Mouse (Mus musculus): ENCODE results near the gene Ifi27l2a. TPM values are rescaled to one million over a fixed set of nuclear protein-coding genes. Genes with fewer than 3 reads are reported as not detected.
"Not testable (repeated sequence)": the region's sequence is repeated elsewhere in the genome, so short reads cannot be mapped to it uniquely, and the experiment has no call there.

The Ifi27l2a gene
- 1 to 10 TPM; 1.2 to 1.6 TPM for total RNA-seq (2021)

- no peak for DNase-seq (ENCODE audit: extremely low spot score in 1 of 2, low spot score in 1 of 2)
These were observed at the start of gene Ifi27l2a for GRCm38 (mm10) chr12:103443524-103443923. Ifi27l2a (minus strand) TSS chr12:103443680.

DNA sequence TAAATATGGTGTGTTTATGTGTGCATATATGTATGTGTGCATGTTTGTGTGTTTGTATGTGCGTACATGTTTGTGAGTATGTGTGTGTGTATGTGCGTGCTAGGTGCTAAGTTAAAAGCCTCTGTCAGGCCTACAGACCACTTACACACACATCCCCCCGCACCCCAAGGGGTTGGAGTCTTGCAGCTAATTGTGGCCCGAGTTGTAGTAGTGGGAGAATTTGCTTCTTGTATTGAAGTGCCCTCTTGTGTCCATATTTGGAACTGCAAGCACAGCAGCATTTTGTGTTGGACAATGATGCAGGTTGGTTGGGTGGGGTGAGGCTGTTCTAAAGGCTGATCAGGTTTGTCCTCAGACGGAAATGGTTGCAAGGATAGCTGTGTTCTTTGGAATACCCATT, 49.3 kb upstream of the Ifi27l2a start:
- DNase-seq (ENCODE audit: extremely low spot score in 1 of 2, low spot score in 1 of 2) = peak; percentile 53 to 83

DNA sequence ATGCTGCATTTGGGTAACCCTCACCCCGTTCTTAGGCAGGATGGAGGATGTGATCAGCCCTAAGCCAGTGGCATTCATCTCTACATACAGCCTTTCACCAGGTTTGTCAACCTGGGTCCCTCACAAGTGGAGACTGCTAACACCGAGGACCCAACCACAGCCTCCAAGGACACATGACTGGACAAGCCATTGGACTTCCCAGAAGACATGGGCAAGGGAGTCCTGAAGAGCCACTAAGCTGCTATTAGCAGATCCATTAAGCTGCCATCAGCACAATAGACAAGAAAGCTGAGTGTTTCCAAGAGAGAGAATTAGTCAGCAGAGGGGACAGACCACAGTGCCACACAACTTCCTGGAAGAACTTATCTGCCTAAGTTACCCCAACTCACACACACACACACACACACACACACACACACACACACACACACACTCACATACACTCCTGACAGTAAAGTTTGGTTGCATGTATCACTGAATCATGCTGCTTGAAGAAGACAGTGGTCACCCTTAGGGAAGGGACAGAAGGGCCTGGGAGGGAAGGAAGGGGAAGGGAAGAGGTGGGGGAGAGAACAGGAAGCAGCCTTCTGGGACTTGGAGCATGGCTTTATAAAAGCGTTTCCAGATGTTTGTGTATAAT, 47.7 kb upstream of the Ifi27l2a start:
- no peak for DNase-seq (ENCODE audit: extremely low spot score in 1 of 2, low spot score in 1 of 2)

DNA sequence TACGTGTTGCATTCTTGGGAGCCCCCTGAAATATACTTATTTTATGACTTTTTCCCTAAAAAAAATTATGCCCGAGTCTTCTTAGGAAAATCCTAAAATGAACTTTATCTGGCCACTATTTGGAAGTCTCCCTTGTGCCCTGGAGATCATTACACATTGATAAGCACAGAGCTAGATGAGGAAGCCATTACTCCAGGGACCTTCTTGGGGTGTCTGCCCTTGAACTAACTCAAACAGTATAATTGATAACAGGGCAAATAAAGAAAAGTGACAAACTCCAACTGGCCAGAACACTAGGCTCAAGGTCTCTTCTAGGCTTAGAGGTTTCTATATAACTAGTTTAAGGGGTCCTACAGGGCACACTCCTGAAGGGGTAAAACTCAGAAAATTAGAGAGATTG, 44.3 kb upstream of the Ifi27l2a start:
- no peak for DNase-seq (ENCODE audit: extremely low spot score in 1 of 2, low spot score in 1 of 2)

DNA sequence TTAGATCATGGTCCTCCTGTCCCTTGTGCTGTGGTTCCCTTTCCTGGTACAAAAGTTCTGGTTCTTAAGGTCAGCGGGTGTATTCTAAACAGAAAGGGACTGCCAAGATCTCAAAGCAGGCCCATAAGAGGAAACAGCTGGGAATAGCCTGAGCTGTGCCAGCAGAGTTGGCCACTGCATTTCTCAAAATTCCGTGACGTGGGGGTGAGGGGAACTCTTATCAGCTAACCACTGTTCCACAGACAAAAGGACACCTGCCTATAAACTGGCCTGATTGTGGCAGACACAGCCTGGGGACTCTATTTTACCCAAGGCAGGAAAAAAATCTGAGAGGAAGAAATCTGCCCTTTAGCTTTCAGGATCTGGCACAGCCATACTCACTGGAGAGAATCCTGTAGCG, 43.8 kb upstream of the Ifi27l2a start:
- no peak for DNase-seq (ENCODE audit: extremely low spot score in 1 of 2, low spot score in 1 of 2)

DNA sequence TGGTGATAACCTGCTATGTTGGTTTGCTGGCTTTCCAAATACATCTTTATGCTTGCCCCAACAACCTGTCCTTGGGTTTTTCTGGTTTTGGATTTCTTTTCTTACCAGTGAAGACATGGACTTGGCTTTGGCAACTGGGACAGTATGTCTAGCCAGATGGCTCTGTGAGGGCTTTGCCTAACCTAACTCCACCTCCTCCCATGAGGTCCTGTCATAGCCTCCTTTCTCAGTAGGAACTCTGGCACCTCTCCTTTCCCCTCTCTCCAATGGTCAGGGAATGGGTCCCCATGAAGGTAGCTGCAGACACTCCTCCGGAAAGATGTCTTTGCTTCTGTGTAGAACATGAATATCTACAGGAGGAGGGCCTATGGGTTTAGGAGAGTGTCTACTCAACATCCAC, 43.2 kb upstream of the Ifi27l2a start:
- DNase-seq (ENCODE audit: extremely low spot score in 1 of 2, low spot score in 1 of 2) = no peak

DNA sequence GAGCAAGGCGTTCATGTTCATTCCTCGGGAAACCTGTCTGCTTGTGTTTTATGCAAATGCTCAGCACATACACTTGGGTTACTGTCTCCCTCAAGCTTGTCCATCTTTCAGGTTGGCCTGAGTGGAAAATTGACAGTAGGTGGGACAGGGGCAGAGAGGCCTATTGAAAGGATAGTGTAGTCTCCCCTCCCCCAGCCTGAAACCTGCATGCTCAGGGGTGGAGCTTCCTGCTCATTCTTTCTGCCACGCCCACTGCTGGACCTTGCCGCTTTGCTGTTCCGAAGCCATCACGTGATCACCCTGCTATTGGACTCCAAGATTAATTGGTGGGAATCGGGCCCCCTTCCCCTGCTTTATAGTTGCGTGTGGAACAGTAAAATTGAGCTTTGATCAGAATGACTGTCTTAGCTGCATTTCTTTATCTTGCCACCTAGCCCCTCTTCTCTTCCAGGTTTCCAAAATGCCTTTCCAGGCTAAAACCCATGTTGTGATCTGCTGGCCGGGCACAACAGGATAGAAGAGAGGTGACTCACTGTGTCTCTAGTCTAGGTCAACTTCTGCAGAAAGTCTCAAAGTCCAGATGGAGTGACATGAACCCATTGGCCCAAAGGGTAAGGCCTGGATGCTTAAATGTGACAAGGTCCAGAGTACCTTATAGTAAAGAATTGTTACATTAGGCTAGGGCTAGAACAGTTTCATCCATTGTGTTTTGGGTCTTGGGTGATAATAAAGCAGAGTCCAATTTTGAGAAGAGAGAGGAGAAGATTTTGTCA, 40.9 kb upstream of the Ifi27l2a start:
- not testable (repeated sequence) for DNase-seq (ENCODE audit: extremely low spot score in 1 of 2, low spot score in 1 of 2)

DNA sequence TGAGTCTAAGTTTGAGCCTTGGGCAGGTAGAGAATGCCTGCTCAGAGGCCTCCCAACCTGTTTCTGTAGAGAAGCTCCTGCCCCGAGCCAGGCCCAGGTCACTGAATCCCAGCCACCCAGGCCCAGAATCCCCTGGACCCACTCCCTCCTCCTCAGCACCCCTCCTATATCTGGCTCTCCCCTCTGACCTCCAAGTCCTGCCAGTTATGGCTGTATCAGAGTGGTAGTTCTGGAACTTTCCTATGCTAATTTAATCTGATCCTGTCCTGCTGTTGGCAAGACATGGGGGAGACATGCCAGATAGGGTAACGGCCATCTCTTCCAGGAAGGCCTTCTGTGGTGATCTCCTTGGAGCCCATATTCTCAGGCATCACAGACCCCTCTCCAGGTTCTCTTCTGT, 39.3 kb upstream of the Ifi27l2a start:
- DNase-seq (ENCODE audit: extremely low spot score in 1 of 2, low spot score in 1 of 2) = no peak

- no peak for DNase-seq (ENCODE audit: extremely low spot score in 1 of 2, low spot score in 1 of 2)
These were observed 38.2 kb upstream of the Ifi27l2a start for GRCm38 (mm10) chr12:103481671-103482070.

DNA sequence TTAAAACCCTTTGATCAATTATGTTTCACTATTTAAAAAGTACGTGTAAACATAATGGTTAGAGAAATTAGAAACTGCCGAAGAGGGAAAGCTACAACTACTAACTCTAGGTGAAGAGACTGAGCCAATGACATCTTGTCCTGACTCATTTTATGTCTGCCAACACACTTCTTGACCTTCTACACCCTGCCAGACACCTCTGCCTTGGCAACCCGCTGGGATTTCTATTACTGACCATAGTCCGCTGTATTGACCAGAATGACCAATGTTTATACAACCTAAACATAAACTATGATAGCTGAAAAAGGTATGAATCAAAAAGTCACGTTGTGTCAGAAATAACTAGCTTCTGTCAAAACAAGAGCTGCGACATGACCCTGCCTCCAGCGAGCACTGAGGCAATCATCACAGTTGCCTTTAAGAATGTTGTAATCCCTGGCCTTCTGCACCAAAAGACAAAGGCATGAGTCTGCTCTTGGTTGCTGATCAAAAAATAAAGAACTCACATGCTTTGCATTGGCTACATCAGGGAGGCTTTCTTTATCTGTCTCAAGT, 34.1 kb upstream of the Ifi27l2a start:
- DNase-seq (ENCODE audit: extremely low spot score in 1 of 2, low spot score in 1 of 2) = no peak

- DNase-seq (ENCODE audit: extremely low spot score in 1 of 2, low spot score in 1 of 2) = no peak
These were observed 33.4 kb upstream of the Ifi27l2a start for GRCm38 (mm10) chr12:103476779-103477389.

DNA sequence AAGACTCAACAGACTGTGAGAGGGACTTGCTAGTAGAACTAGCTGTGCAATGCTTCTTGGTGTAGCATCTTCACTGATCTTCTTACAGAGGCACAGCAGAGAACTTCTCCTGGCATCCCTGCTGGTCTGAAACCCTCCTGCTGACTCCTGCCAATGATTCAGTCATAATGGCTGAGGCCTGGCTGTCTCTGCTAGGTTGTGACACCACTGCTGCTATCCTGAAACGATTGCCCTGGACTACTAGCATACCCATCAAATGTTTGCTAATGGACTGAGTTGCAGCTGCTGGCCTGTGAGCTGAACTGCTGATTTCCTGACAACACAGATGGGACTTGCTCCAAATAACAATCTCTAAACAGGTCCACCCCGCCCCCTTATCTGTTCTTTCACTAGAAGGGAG, 31.0 kb upstream of the Ifi27l2a start:
- DNase-seq (ENCODE audit: extremely low spot score in 1 of 2, low spot score in 1 of 2) = no peak

- no peak for DNase-seq (ENCODE audit: extremely low spot score in 1 of 2, low spot score in 1 of 2)
These were observed 13.7 kb upstream of the Ifi27l2a start, which contains the start of gene Ifi27l2b for GRCm38 (mm10) chr12:103457140-103457539. Ifi27l2b (minus strand) TSS chr12:103457223.

GRCm38 (mm10) chr12:103456727-103457126, 13.2 kb upstream of the Ifi27l2a start:
- DNase-seq (ENCODE audit: extremely low spot score in 1 of 2, low spot score in 1 of 2) = not testable (repeated sequence)

DNA sequence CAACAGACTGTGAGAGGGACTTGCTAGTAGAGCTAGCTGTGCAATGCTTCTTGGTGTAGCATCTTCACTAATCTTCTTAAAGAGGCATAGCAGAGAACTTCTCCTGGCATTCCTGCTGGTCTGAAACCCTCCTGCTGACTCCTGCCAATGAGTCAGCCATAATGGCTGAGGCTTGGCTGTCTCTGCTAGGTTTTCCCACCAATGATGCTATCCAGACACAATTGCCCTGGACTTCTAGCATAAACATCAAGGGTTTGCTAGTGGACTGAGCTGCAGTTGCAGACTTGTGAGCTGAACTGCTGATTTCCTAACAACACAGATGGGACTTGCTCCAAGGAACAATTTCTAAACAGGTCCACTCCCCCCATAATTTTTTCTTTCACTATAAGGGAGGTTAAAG, 9.9 kb upstream of the Ifi27l2a start:
- DNase-seq (ENCODE audit: extremely low spot score in 1 of 2, low spot score in 1 of 2) = no peak

DNA sequence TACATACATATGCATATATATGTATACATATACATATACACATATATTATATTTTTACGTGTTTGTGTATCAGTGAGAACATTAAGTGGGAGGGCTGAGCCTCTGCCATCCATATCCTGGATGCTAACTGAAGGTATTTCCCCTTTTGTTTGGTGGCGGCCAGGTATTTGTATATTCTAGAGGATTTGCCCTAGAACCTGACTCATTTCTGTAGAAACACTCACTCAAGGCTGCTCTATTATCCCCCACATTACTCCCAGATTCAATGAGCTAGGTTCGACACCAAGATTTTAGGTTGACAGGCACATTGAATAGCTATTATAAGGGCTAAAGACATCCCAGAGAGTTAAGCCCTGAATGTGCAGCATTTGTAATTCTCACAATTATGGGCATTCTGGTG, 1.6 kb upstream of the Ifi27l2a start:
- no peak for DNase-seq (ENCODE audit: extremely low spot score in 1 of 2, low spot score in 1 of 2)

- not testable (repeated sequence) for DNase-seq (ENCODE audit: extremely low spot score in 1 of 2, low spot score in 1 of 2)
These were observed 781 bp upstream of the Ifi27l2a start for GRCm38 (mm10) chr12:103444261-103444660.

DNA sequence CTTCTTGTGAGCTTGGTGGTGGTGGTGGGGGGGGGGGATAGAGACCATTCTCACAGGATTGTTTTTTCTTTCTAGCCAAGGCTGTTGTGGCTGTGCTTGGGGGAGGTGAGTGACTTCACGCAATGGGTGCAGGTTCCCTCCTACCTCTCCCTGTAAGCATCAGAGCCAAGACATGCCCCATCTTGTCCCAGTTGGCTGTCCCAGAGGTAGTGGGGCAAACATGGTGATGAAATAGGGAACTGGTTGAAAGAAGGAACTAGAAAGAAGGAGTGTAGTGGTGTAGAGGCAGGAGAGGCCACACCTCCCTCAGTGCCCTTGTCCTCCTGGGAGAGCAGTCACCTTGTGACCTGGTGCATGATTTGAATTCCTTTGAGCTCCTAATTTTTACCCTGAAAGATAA, 5.9 kb downstream of the Ifi27l2a start:
- DNase-seq (ENCODE audit: extremely low spot score in 1 of 2, low spot score in 1 of 2) = no peak

GRCm38 (mm10) chr12:103434861-103435260, 8.6 kb downstream of the Ifi27l2a start:
- no peak for DNase-seq (ENCODE audit: extremely low spot score in 1 of 2, low spot score in 1 of 2)

DNA sequence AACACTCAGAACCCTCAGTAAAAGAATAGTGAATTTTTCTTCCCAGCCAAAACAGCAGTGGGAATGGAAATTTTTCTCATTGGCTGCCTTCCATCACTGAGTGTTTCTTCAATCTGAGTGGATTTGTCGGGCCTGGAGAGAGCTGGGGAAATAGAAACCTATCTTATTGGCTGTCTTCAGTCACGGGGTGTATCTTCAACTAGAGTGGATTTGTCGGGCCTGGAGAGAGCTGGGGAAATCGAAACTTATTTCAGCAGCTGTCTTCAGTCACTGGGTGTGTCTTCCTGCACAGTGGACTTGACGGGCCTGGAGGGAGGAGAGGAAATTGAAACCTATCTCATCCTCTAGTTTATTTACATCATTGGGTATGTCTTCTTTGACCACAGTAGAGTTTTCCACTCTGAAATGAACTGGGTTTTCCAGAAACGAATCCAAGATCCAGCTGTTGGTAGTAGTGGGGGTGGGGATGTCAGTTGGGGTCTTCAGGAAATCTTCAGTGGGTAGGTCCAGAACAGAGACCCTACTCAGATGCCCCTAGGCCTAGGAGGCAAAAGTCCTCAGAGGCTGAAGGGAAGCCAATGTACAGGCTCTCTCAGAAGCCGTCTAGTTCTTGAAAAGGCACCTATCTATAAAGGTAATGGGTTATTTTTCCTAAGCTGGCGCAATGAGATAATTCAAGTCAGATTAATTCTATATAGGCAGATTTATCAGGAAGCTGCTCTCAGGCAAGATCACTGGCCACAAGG, 9.3 kb downstream of the Ifi27l2a start, which contains the start of gene Ifi27:
Gene Ifi27, plus strand, starts transcription at position 226 of the 746 bp plus-strand sequence.
- peak in 1 of 2 experiments; percentile 11 for DNase-seq (ENCODE audit: extremely low spot score in 1 of 2, low spot score in 1 of 2)

All from layer of hippocampus, postnatal 25 days (tissue).